Mouse (Mus musculus): Measurements from ENCODE around the gene Trpm6.
"Not testable (repeated sequence)": the region's sequence is repeated elsewhere in the genome, so short reads cannot be mapped to it uniquely, and the experiment has no call there.

Gene Trpm6

GRCm38 (mm10) chr19:18749598-18750339, at the start of gene Trpm6:
Gene Trpm6, plus strand, starts transcription at chr19:18749983.
- no peak for DNase-seq (ENCODE audit: low read depth, low spot score)

- no peak for DNase-seq (ENCODE audit: low read depth, low spot score)
Measured at GRCm38 (mm10) chr19:18708101-18708500, 41.7 kb upstream of the Trpm6 start.

GRCm38 (mm10) chr19:18710903-18711302, 38.9 kb upstream of the Trpm6 start:
- DNase-seq (ENCODE audit: low read depth, low spot score), result no peak

GRCm38 (mm10) chr19:18711589-18711988, 38.2 kb upstream of the Trpm6 start:
- no peak for DNase-seq (ENCODE audit: low read depth, low spot score)

- no peak for DNase-seq (ENCODE audit: low read depth, low spot score)
Measured at GRCm38 (mm10) chr19:18712153-18712865, 37.5 kb upstream of the Trpm6 start.

- DNase-seq (ENCODE audit: low read depth, low spot score), result peak; percentile 94
Measured at GRCm38 (mm10) chr19:18712866-18713300, 36.9 kb upstream of the Trpm6 start, which contains the start of gene D030056L22Rik. Gene D030056L22Rik, plus strand, starts transcription at chr19:18713193.

- DNase-seq (ENCODE audit: low read depth, low spot score), result not testable (repeated sequence)
Measured at GRCm38 (mm10) chr19:18713357-18713756, 36.4 kb upstream of the Trpm6 start.

- peak; percentile 28 for DNase-seq (ENCODE audit: low read depth, low spot score)
Measured at GRCm38 (mm10) chr19:18716374-18716773, 33.4 kb upstream of the Trpm6 start.

GRCm38 (mm10) chr19:18720337-18720736, 29.4 kb upstream of the Trpm6 start:
- no peak for DNase-seq (ENCODE audit: low read depth, low spot score)

- no peak for DNase-seq (ENCODE audit: low read depth, low spot score)
Measured at GRCm38 (mm10) chr19:18725186-18725585, 24.6 kb upstream of the Trpm6 start.

GRCm38 (mm10) chr19:18730255-18730654, 19.5 kb upstream of the Trpm6 start:
- no peak for DNase-seq (ENCODE audit: low read depth, low spot score)

GRCm38 (mm10) chr19:18731077-18731476, 18.7 kb upstream of the Trpm6 start:
- DNase-seq (ENCODE audit: low read depth, low spot score), result no peak

- DNase-seq (ENCODE audit: low read depth, low spot score), result no peak
Measured at GRCm38 (mm10) chr19:18735901-18736300, 13.9 kb upstream of the Trpm6 start.

GRCm38 (mm10) chr19:18739146-18739545, 10.6 kb upstream of the Trpm6 start:
- DNase-seq (ENCODE audit: low read depth, low spot score), result no peak

- no peak for DNase-seq (ENCODE audit: low read depth, low spot score)
Measured at GRCm38 (mm10) chr19:18743946-18744345, 5.8 kb upstream of the Trpm6 start.

- peak; percentile 11 for DNase-seq (ENCODE audit: low read depth, low spot score)
Measured at GRCm38 (mm10) chr19:18746576-18747340, 3.0 kb upstream of the Trpm6 start.

- no peak for DNase-seq (ENCODE audit: low read depth, low spot score)
Measured at GRCm38 (mm10) chr19:18747379-18747778, 2.4 kb upstream of the Trpm6 start.

GRCm38 (mm10) chr19:18757191-18757590, 7.4 kb downstream of the Trpm6 start:
- DNase-seq (ENCODE audit: low read depth, low spot score), result no peak

- DNase-seq (ENCODE audit: low read depth, low spot score), result no peak
Measured at GRCm38 (mm10) chr19:18757706-18758105, 7.9 kb downstream of the Trpm6 start.

GRCm38 (mm10) chr19:18758269-18758668, 8.5 kb downstream of the Trpm6 start:
- DNase-seq (ENCODE audit: low read depth, low spot score), result no peak

- DNase-seq (ENCODE audit: low read depth, low spot score), result no peak
Measured at GRCm38 (mm10) chr19:18758916-18759315, 9.1 kb downstream of the Trpm6 start.

- DNase-seq (ENCODE audit: low read depth, low spot score), result no peak
Measured at GRCm38 (mm10) chr19:18766399-18766798, 16.6 kb downstream of the Trpm6 start.

Data from telencephalon, adult 2 months (tissue).